Mouse (Mus musculus): ENCODE data around the gene Tmem184b.

Gene Tmem184b

DNA sequence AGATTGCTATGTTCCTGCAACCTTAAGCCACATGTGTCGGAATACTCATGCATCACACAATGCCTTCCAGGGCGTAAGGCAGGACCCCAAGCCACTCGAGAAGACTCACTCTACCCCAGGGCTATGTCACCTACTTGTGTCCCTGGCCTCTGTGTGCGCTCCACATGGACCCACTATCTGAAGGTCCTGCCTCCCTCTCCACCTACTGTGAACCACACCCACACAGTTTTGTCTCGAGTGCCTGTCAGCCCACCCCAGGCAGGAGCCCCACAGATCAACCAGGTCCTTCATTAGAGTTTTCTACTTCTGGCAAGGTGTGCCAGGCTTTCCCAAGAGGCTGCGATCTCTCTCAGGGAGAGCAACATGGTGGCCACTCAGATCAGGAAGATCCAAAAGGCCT, 8.1 kb downstream of the Tmem184b start:
- DNase-seq: no peak

DNA sequence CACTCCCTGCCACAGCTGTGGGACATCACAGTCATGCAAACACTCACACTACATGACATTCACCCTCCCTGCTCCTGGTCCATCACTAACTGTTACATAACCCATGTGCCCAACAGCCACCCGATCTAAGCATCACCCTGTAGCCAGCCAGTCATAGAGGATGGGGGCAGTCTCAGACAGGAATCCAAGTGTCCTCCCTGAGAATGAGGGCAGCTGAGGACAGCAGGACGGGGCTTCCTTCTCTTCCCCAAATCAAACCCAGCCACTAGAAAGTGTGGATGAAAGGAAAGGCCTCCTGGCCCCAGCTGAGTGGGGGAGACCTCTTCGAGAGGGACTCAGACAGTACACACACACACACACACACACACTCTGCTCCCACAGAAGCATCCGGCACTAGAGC, 8.5 kb downstream of the Tmem184b start:
- DNase-seq: no peak

DNA sequence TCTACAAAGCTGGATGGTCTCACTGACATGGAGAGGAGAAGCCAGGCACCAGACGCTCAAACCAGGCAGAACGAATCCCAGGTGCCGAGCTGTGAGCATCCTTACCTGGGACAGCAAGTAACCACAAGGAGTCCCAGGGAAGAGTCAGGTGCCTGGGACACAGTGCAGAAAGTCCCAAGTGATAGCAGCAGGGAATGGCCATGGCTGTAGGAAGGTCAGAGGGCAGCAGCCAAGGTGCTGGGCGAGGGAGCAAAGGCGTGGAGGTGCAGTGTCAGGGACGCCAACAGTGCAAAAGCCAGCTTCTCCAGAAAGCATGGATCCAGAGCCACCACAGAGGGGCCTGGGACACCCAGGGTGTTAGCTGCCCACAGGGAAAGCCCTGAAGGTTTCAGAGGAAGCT, 10.3 kb downstream of the Tmem184b start:
- no peak for DNase-seq

DNA sequence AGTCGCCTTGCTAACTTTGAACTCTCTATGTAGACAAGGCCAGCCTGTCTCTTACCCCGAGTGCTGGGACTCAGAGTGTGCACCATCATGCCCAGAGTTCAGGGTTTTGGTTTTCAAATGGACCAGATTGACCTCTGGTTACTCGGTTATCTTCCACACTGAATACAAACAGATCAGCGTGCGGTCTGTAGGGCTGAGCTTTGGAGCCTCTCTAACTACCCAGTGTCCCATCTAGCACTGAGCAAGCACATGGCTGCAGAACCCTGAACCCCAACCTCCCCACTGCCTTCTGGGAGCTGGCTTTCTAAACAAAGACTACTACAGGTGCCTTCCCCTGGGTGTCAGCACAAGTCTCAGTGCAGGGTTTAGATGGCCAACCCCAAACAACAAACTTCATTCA, 10.8 kb downstream of the Tmem184b start:
- DNase-seq: no peak

DNA sequence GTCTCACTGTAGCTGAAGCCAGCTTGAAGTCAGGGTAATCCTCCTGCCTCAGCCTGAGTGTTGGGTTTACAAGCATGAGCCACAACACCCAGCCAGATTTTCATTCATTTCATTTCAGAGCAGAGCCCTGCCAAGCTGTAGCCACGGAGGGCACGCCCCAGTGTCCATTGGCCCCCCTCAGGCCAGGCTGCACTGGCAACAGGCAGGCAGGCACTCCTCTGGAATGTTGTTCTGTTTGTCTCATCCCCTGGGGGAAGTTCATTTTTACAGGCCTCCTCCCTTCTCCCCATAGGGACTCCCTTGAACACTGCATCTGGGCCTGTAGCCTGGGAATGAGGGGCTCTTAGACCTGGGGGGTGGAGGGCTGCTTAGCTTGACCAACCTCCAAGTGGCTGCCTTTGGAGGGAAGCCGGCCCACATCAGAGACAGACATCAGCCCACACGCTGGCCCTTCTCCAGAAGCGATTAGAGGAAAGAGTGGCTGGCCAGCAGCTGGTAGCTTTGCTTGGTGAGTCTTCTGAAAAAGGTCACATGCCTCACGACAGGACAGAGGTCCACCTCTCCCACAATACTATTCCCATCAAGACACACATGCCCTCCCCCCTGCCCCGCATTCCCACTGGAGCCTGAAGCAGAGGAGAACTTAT, 11.8 kb downstream of the Tmem184b start:
- DNase-seq: no peak

DNA sequence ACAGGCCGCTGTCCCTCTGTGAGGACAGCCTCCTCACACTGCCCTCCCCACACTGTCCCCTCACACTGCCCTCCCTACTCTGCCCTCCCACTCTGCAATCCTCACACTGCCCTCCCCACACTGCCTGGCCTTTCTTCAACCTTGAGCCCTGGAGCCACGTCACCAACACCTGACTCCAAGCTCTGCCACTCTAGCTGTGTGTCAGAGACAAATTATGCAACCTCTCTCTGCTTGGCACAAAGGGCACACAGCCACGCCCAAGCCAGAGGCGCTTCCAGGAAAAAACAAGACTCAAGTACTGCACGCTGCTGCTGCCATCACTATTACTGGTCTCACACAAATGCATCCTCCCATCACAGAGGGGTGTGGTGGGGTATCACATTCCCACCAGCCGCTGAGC, 12.9 kb downstream of the Tmem184b start:
- DNase-seq: no peak

DNA sequence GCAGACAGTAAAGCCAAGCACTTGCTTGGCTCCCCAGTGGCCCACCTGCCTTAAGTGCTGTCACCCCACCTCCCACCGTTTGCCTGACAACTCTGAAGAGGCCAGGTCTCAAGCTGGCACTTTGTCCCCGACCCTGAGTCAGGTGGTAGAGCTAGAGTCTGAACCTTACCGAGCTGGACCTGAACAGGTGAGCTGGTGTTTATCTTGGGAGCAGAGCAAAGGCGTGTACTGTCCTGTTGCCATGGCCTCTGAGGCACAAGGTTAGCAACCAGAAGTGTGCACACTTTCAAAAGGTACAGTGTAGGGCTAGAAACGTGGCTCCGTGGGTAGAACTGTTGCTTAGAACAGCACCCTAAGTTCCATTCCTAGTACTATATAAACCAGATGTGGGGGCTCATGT, 15.2 kb downstream of the Tmem184b start:
- DNase-seq: no peak

DNA sequence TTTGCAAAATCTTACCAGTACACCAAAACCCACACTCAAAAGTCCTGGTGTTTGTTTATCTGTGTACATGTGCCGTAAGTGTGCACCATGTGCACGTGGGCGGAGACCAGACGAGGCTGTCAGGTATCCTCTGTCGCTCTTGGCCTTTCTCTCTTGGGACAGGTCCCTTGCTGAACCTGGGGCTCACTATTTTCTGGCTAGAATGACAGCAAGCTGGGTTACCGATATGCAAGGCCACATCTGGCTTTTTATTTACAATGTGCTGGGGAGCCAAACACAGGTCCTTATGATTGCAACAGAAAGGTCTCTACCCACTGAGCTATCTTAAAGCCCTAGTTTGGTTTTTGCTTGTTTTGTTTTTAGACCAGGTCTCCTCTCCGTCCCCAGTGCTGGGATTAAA, 15.8 kb downstream of the Tmem184b start:
- DNase-seq: no peak

DNA sequence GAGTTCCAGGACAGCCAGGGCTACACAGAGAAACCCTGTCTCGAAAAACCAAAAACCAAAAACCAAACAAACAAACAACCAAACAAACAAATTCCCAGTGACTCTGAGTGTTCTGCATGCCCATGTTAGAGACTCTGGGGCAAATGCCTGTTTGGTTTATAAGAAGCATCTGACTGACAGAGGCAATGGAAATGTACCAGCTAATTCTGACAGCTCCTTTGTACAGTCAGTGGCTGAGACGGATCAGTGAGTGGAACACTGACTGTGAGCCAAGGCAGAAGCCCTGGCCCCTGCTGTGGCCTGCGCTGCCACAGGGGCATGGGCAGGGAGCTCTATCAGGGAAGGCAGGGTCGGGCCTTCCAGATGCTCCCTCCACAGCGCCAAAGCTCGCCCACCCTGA, 16.3 kb downstream of the Tmem184b start:
- DNase-seq: no peak

DNA sequence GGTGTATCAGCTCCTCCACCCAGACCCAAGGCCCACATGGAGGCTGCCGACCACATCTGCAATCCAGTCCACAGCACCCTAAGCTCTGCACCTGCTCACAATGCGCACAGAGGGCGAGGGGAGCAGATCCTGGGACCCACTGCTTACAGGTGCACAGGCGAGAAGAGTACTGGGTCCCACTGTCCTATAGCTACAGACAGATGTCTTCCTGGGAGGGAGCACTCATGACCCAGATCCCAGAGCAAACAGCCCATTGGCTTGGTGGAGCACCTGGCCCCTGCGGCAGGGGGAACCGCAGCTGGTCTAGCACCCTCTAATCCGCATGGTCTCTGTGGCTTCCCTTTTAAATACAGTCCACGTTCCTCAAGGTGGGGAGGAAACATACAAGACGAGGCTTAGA, 21.7 kb downstream of the Tmem184b start:
- no peak for DNase-seq

DNA sequence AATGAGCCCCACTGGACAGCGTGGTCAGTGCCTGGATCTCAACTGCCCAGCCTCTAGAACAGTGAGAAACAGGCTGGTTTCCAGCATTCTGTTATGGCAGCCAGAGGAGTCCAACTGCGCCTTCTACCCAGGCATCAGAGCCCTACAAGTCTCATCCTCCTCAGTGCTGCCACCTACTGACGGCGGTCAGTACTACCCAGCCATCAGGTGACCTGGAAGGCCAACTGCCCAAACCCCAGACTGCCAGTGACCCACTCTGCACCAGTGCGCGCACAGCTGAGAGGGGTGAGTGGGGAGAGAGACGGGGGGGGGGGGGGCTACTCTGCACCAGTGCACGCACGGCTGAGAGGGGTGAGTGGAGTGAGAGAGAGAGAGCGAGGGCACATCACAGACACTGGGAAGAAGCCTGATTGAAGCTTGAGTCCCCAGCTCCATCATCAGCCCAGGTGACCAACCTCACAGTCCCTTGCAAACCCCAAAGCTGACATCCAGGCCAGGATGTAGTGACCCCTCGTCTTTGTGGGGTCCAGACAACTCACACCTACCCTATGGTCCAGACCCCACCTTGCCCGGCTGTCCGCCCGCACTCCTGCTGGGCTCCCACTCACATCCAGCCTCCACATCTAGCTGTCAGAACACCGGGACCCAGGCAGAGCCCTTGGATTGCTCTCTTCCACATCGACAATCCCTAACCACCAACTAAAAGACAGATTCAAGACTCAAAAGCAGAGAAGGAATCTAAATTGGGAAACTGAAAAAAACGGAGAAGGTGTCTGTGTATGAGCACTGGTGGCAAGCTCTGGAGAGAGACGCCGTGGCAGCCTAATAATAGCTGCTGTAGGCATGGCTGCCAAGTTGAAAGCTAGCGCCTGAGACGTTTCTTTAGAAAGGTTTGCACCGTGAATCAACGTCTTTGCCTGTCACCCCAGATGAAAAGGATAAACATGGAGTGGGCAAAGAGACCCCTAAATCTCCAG, 22.6 kb downstream of the Tmem184b start:
- DNase-seq: peak; percentile 71

DNA sequence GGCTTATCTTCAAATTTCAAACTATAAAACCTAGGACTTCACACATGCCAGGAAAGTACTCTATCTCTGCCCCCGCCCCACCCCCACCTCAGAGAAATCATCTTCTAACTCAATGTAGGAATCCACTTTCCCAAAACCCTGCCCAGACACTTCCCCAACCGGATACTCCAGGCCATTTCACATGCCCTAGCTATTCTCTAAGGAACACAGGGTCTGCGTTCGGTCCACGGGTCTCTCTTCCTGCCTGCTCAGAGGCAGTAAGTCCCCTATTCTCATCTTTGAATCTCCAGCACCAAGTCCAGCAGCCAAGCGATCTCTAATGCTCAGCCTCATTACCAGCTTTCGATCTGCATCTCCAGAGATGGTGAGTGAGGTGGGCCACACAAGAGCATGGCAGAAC, 23.7 kb downstream of the Tmem184b start:
- DNase-seq: no peak

DNA sequence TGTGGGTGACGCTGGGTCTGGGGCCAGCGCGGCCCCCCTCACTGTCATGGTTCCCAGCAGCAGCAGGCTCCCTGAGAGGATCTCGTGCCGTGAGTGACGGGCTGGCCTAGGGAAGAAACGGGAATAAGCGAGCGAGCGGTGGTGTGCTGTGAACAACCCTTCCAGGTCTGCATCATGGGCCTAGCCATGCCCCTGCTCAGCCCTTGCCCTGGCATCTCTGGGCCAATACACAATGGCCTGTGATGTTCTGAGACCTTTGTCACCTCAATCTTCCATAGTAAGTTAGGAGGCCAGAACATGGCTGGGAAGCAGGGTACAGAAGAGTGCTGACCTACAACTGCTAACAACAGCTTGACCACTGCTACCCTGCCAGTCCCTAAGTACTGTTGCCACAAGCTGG, 24.8 kb downstream of the Tmem184b start:
- no peak for DNase-seq

DNA sequence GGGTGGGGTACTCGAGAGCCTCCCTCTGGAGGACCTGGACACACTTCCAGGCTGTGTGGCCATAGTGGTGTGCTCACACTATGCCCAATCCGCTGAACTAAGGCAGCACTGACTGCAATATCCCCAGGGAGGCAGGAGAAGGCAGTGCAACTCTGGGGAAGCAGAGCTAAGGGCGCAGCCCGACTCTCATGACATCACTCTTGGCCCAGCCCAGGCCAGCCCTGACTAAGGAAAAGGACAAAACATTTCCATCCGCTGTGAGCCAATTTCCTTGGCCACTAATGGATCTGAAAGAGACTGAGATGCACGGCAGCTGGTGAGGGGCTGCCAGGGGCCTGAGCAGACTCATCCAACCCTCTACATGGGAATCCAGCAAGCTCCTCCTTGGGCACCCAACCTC, 25.7 kb downstream of the Tmem184b start:
- no peak for DNase-seq

DNA sequence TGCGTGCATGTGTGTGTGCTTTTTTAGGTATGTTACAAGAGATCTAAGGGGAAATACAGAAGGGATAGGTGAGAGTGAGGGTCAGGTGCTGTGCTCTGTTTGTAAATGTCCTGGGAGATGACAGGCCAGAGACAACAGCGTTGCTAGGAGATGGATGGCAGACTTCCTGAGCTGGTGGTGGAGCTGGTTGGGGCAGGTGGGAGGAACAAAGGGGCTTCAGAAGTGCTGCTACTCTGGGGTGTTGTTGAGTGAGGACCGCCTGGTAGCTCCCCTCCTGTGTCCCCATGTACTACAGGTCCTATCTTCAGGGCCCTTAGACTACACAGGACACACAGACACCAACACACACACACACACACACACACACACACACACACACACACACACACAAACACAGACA, 28.6 kb downstream of the Tmem184b start:
- DNase-seq: no peak

DNA sequence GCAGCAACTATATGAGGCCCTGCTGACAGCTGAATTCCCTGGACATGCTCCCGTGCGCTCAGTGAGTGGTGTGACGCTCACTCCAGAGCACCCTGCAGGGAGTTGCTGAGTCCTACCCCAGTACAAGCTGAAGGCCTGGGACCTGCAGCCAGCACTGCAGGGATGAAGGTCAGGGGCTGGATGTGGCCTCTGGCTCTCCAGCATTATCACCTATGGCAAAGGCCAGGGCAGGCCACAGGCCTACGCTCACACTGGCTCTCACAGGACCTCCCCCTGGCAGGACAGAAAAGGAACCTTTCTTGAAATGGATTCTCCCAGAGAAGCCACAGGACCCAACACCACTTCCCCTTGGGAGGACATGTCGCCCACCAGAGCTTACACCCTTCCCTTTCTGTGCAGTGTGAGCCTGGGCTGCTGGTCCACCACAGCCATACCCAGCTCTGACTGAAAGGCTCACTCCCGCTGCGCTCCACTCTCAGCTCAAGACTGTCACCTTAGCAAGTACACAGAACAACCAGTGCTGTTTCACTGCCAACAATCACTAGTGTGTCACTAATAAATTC, 33.0 kb downstream of the Tmem184b start:
- no peak for DNase-seq

DNA sequence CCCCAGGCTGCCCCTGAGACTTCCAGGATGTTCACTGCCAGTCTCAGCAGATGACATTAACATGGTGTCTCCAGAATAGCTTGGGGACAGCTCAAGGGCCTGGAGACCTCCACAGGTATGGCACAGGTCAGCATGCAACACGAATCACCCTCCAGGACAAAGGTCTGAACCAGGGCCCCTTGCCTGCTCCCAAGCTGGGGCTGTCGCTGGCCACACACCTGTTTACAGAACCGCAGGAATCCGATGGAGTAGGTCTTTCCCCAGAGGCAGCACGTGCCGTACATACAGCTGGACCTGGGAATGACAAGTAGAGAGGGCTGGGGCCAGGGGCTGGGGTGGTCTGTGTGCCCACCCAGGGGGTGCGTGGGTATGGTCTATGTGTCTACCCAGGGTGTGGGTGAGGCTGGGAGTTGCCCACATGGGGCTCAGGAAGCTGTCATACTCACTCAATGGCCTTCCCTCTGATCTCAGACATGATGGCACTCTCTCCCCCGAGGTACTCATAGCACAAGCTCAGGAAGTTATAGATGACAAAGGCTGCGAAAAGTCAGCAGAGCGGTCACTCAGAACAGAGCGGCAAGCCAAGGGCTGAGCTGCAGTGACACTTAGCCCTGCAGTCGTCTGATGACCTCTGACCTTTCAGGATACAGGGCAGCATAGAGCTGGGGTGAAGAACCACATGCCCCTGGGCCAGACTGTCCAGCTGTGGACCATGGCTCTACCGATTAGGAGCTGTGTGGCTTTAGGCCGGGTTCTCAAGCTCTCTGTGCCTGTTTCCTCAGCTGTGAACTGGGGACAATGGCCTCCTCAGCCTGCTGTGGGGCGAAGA, 33.7 kb downstream of the Tmem184b start:
- no peak for DNase-seq

DNA sequence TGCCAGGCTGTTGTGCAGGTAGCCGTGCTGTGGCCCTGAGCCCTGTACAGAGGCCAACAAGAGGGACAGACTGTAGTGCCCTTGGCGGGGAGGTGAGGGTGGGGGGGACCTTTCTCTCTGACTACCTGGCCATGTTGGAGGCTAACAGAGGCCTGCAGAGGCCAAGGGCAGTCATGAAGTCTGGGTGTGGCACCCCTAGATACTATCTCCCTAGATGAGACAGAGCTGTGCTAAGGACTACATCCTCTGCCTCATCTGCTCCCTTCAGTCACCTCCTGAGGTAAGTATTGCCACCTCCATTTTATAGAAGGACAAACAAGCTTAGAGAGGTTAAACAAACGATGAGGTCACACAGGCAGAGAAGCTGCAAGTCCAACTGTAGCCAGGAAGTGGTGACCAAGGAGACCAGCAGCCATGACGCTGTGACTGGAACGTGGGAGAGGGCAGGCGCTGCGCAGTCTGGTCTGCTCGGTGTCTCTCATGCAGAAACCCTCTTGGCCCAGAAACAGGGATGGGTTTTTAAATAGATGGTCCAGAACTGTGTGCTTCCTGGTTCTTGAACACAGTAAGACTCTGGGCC, 34.4 kb downstream of the Tmem184b start:
- DNase-seq: no peak

DNA sequence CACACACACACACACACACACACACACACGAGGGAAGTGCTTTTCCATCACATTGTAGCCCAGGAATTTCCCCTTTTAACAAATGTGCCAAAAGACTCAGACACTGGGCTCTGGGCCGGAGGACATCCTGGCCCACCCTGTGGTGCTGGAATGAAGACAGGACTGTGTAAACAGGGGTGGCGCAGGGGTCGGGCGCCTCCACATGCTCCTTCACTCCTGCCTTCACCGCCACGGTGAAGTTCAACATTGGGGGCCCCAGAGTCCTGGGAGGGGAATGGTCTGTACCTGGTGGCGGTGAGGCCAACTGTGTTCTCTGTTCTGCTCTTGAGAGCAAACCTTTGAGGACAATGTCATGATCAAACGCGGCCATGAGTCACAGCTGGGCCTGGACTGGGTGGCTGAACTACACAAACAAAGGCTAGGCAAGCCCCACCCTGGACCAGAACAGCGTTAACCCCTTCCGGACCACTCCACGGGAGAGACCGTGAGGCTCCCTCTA, 35.0 kb downstream of the Tmem184b start:
- no peak for DNase-seq

DNA sequence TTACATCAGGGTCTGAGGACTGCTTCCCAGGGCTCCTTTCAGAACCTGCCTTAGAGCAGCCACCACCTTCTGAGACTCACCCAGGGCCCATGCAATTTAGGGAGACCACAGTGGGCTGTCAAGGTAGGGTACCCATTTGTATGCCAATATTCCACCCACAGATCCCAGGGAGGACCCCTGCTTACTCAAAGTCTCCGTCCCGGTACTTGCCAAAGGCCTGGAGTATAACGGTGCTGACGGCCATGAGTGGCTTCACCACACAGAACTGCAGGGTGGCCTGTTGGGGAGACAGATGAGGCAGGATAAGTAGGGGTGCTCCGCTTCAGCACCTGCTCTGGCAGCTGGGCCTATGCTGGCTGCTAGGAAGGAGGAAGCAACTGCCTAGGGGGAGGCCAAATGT, 37.0 kb downstream of the Tmem184b start:
- DNase-seq: no peak

DNA sequence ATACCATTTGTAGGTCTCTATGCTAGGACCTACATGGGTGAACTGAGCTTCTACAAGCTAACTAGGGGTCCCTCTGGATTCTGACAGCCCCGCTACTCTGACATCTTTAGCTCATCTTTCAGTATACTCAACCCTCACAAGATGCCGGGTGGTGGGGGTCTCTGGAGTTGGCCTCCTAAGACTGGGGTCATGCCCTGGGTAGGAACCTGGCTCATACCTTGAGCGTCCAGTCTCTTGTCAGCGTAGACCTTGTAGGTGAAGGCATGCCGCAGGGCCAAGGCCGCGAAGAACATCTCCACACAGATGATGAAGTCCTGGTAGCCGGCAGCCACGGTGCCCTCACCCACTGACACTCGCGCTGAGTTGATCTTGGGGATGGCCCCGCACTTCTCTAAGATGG, 38.3 kb downstream of the Tmem184b start:
- no peak for DNase-seq

DNA sequence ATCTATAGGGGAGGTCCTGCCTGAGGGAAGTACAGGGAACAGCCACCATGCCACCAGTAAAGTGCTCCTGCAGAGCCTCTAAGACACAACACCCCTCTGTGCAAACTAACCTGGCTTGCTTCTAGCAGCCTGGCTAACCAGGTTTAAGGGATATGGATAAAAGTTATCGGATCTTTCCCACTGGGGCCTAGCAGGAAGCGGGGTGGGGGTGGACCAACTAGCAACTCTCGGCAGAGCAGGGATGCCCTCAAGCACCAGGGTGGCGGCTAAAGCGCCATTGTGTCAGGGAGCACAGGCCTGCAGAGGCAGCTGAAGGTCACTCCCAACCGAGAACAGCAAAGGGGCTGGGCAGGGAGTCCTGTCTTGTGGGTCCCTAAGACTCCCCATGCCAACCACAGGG, 39.2 kb downstream of the Tmem184b start:
- no peak for DNase-seq

DNA sequence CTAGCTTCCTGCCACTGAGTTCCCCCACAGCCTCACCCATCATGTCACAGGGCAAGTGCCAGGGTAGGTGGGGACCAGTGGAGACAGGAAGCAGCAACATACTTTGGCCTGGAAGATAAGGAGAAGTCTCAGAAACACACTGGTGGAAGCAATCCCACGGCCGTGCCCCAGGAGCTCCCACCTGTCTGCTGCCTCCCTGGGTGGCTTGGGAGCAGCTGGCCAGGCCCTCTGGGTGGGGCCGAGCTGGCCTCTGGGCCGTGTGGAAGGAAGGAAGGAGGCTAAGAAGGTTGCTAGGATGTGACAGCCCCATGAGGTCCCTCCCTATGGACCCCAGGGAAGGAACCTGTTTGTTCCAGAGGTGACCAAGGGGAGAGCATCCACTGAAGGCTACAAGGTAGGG, 42.3 kb downstream of the Tmem184b start:
- no peak for DNase-seq
